Mouse (Mus musculus): ENCODE measurements at regions not wholly inside any gene's neighbourhood (a gene's known extent, or its start where the extent isn't known, plus 50 kb on each side); places are given as distances from the start of the nearest gene placed in this dataset.

DNA sequence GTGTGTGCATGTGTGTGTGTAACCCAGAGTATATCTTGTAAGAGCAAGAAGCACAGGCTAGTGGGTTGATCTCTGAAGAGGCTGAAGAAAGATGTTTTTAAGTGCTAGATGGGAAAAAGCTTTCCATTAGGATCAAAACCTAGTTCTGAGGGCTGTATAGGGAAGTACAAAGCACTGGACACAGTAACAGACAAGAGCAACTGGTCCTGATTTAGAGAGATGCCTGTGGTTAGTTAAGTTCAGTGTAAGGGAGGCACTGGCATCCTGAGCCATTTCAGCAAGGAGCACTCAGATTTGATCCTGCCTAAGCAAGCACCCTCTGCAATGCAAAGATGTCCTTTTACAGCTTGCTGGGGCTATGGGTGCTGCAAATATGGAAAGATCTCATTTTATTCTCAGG lies 280.1 kb downstream of the Mid1ip1 start:
- TF ChIP-seq GATA1 (IDR thresholded peaks at IDR 0.05; ENCODE audit: borderline replicate concordance, low read length) (no peak), FLI1 (IDR thresholded peaks at IDR 0.05; ENCODE audit: low read length) (no peak)
